Mouse (Mus musculus): ENCODE results near the gene Cep85l. TPM values are rescaled to one million over a fixed set of nuclear protein-coding genes. Genes with fewer than 3 reads are reported as not detected.

Gene Cep85l
- total and polyA plus RNA-seq, 2 experiments: 3.9 to 30.8 TPM

GRCm38 (mm10) chr10:53420069-53420468, 40.3 kb upstream of the Cep85l start:
- no peak for DNase-seq (ENCODE audit: extremely low read depth, low read depth, low spot score)
- TF ChIP-seq CTCF (IDR thresholded peaks at IDR 0.05; ENCODE audit: low read depth, low read length) (no peak), POLR2A (IDR thresholded peaks at IDR 0.05; ENCODE audit: extremely low read depth, insufficient read depth, low read length) (no peak)
- no peaks in the 10 kb centered on the region for H3K27me3 ChIP-seq (ENCODE audit: control insufficient read depth, insufficient read depth, low read length)
- no peak overlapping the region for H3K27ac ChIP-seq (replicated peaks; ENCODE audit: insufficient read depth, low read depth, low read length)
- no peaks in the 10 kb centered on the region for H3K36me3 ChIP-seq (ENCODE audit: control insufficient read depth, insufficient read depth, low read length)
- H3K4me1 ChIP-seq (ENCODE audit: control insufficient read depth, insufficient read depth, low read length): peaks cover 4% of the 10 kb centered on the region; the same call in 1 of the 2 replicates
- H3K4me3 ChIP-seq (ENCODE audit: insufficient read depth, low read depth, low read length): no peak overlapping the region
- H3K79me2 ChIP-seq (ENCODE audit: control insufficient read depth, insufficient read depth, low read length): no peaks in the 10 kb centered on the region
- no peak overlapping the region for H3K9ac ChIP-seq (ENCODE audit: low read depth, low read length)

GRCm38 (mm10) chr10:53419139-53419935, 39.6 kb upstream of the Cep85l start:
- Histone ChIP-seq H3K36me3 (ENCODE audit: control insufficient read depth, insufficient read depth, low read length) (no peaks in the 10 kb centered on the region), H3K27me3 (ENCODE audit: control insufficient read depth, insufficient read depth, low read length) (no peaks in the 10 kb centered on the region), H3K79me2 (ENCODE audit: control insufficient read depth, insufficient read depth, low read length) (no peaks in the 10 kb centered on the region), H3K27ac (replicated peaks; ENCODE audit: insufficient read depth, low read depth, low read length) (no peak overlapping the region), H3K4me1 (ENCODE audit: control insufficient read depth, insufficient read depth, low read length) (peaks cover 4% of the 10 kb centered on the region; the same call in 1 of the 2 replicates), H3K4me3 (ENCODE audit: insufficient read depth, low read depth, low read length) (no peak overlapping the region), H3K9ac (ENCODE audit: low read depth, low read length) (no peak overlapping the region)
- no peak for DNase-seq (ENCODE audit: extremely low read depth, low read depth, low spot score)
- 88% methylated on average over 4 of the region's 4 CpGs for WGBS
- TF ChIP-seq POLR2A (IDR thresholded peaks at IDR 0.05; ENCODE audit: extremely low read depth, insufficient read depth, low read length) (no peak), CTCF (IDR thresholded peaks at IDR 0.05; ENCODE audit: low read depth, low read length) (no peak)

GRCm38 (mm10) chr10:53417015-53417414, 37.3 kb upstream of the Cep85l start:
- H3K4me1 ChIP-seq (ENCODE audit: control insufficient read depth, insufficient read depth, low read length): peaks cover 2% of the 10 kb centered on the region; the same call in 1 of the 2 replicates
- H3K27me3 ChIP-seq (ENCODE audit: control insufficient read depth, insufficient read depth, low read length): no peaks in the 10 kb centered on the region
- no peak overlapping the region for H3K9ac ChIP-seq (ENCODE audit: low read depth, low read length)
- 83% methylated on average over 2 of the region's 2 CpGs for WGBS
- no peak for DNase-seq (ENCODE audit: extremely low read depth, low read depth, low spot score)
- H3K27ac ChIP-seq (replicated peaks; ENCODE audit: insufficient read depth, low read depth, low read length): no peak overlapping the region
- H3K36me3 ChIP-seq (ENCODE audit: control insufficient read depth, insufficient read depth, low read length): no peaks in the 10 kb centered on the region
- no peaks in the 10 kb centered on the region for H3K79me2 ChIP-seq (ENCODE audit: control insufficient read depth, insufficient read depth, low read length)
- no peak overlapping the region for H3K4me3 ChIP-seq (ENCODE audit: insufficient read depth, low read depth, low read length)
- TF ChIP-seq CTCF (IDR thresholded peaks at IDR 0.05; ENCODE audit: low read depth, low read length) (no peak), POLR2A (IDR thresholded peaks at IDR 0.05; ENCODE audit: extremely low read depth, insufficient read depth, low read length) (no peak)

GRCm38 (mm10) chr10:53416152-53416712, 36.5 kb upstream of the Cep85l start:
- H3K4me1 ChIP-seq (ENCODE audit: control insufficient read depth, insufficient read depth, low read length): peaks cover 2% of the 10 kb centered on the region; the same call in 1 of the 2 replicates
- DNase-seq (ENCODE audit: extremely low read depth, low read depth, low spot score): no peak
- H3K9ac ChIP-seq (ENCODE audit: low read depth, low read length): no peak overlapping the region
- 88% methylated on average over 9 of the region's 9 CpGs for WGBS
- no peak for TF ChIP-seq CTCF (IDR thresholded peaks at IDR 0.05; ENCODE audit: low read depth, low read length)
- no peaks in the 10 kb centered on the region for H3K79me2 ChIP-seq (ENCODE audit: control insufficient read depth, insufficient read depth, low read length)
- no peak overlapping the region for H3K27ac ChIP-seq (replicated peaks; ENCODE audit: insufficient read depth, low read depth, low read length)
- H3K4me3 ChIP-seq (ENCODE audit: insufficient read depth, low read depth, low read length): no peak overlapping the region
- no peaks in the 10 kb centered on the region for H3K36me3 ChIP-seq (ENCODE audit: control insufficient read depth, insufficient read depth, low read length)
- H3K27me3 ChIP-seq (ENCODE audit: control insufficient read depth, insufficient read depth, low read length): no peaks in the 10 kb centered on the region

- Histone ChIP-seq H3K79me2 (ENCODE audit: control insufficient read depth, insufficient read depth, low read length) (no peaks in the 10 kb centered on the region), H3K27me3 (ENCODE audit: control insufficient read depth, insufficient read depth, low read length) (no peaks in the 10 kb centered on the region), H3K27ac (replicated peaks; ENCODE audit: insufficient read depth, low read depth, low read length) (no peak overlapping the region), H3K4me1 (ENCODE audit: control insufficient read depth, insufficient read depth, low read length) (peaks cover 2% of the 10 kb centered on the region; the same call in 1 of the 2 replicates), H3K9ac (ENCODE audit: low read depth, low read length) (no peak overlapping the region), H3K36me3 (ENCODE audit: control insufficient read depth, insufficient read depth, low read length) (no peaks in the 10 kb centered on the region), H3K4me3 (ENCODE audit: insufficient read depth, low read depth, low read length) (no peak overlapping the region)
- TF ChIP-seq POLR2A (IDR thresholded peaks at IDR 0.05; ENCODE audit: extremely low read depth, insufficient read depth, low read length) (no peak), CTCF (IDR thresholded peaks at IDR 0.05; ENCODE audit: low read depth, low read length) (no peak)
- WGBS: 77% methylated on average over 9 of the region's 9 CpGs
- peak; percentile 63 for DNase-seq (ENCODE audit: extremely low read depth, low read depth, low spot score)
Measured at GRCm38 (mm10) chr10:53415252-53415651, 35.5 kb upstream of the Cep85l start.

All from liver, adult 2 months (tissue).